Mouse (Mus musculus) kidney, adult 2 months (tissue): ENCODE data around the gene Slc26a9.

ENCODE experiments used
- CTCF ChIP-seq: fragments of 200-500 bp; conservative IDR thresholded peaks from 2 replicates; pipeline ENCODE4 v1.5.1; 2011; ENCODE audit warnings: low read depth, mild to moderate bottlenecking, control low read depth, low read length, moderate library complexity, mixed read lengths; ENCODE audit not compliant: insufficient read depth, insufficient read length
- POLR2A ChIP-seq: fragments of 200-500 bp; IDR thresholded peaks from one replicate; pipeline ENCODE4 v1.6.1; 2011; ENCODE audit warnings: low read depth, low read length, control low read depth

DNA sequence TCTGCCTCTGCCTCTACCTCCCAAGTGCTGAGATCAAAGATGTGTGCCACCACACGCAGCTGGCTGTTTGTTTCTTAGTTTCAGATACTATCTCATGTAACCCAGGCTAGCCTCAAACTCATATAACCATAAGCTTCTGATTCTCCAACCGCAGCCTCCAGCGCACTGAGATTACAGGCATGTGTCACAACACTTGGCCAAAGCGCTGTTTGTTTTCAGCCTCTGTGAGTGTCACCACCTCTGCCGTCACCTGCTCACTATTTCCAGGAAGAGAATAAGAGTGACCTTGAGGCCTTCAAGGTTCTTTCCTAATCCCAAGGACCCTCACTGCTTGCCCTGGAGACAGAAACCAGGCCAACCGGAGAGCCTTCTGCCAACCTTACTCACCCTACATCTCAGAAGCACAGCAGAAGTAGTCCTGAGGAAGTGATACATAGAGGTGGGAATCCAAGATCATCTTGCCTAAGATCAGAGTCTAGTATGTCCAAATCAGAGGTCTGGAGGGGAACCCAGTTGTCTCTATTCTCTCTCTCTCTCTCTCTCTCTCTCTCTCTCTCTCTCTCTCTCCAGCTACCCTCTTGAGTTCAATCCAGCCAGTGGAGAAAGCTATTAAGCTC is 9.1 kb upstream of the Slc26a9 start:
- TF ChIP-seq CTCF (no peak), POLR2A (no peak)
